ENCODE assay signal across 14 mouse cellular contexts in genomic region chr14:61850244-61850643, GRCm38 (mm10).
DNase-seq lines count a peak whose midpoint lies in the region.
"Had no signal": no experiment of that assay in that cellular context is flagged by ENCODE, and none has a peak within 500 bp of the region (broad histone marks: within the 10 kb centered on the region; RNA-seq: fewer than 3 reads in every experiment).

No protein-coding gene starts in this region.

- DNase-seq in adrenal gland, adult (ENCODE audit: inconsistent age in 2 of 2, low spot score in 1 of 2): peak; percentile 50 to 81
- no peak for DNase-seq in adrenal gland, postnatal 4 days (ENCODE audit: low spot score in 2 of 2)
- peak; percentile 48 for DNase-seq in adrenal gland, adult 2 months
- DNase-seq in adrenal gland, postnatal 14 days: peak; percentile 57
- DNase-seq in right cerebral cortex, adult 2 months (ENCODE audit: low spot score in 2 of 2): no peak
- no peak for DNase-seq in urinary bladder, postnatal 4 days (ENCODE audit: low spot score in 2 of 2)
- DNase-seq: B cell, adult 2 months; cerebellum, adult 11-12 months; cerebellum, adult 8-10 months; gastrocnemius, postnatal 10 days; heart, adult 18-20 months; heart, postnatal 14 days; heart, postnatal 4 days; kidney, adult 2 months had no signal

Comparison
In these comparisons a context has a peak if more than half of its experiments do, and no peak if none do; other contexts are left out.
1. DNase-seq: peak in adrenal gland, adult (2 of 2), adrenal gland, adult 2 months (single experiment) and adrenal gland, postnatal 14 days (single experiment); none in adrenal gland, postnatal 4 days (0 of 2), right cerebral cortex, adult 2 months (0 of 2) and urinary bladder, postnatal 4 days (0 of 2).